Mouse (Mus musculus): Measurements from ENCODE around the gene Galnt2. TPM values are rescaled to one million over a fixed set of nuclear protein-coding genes. Genes with fewer than 3 reads are reported as not detected.

Gene Galnt2
- polyA plus RNA-seq (2011; ENCODE audit: insufficient read depth, insufficient read length, low replicate concordance, missing spikeins): 5.1 and 11.5 TPM in 2 replicates

DNA sequence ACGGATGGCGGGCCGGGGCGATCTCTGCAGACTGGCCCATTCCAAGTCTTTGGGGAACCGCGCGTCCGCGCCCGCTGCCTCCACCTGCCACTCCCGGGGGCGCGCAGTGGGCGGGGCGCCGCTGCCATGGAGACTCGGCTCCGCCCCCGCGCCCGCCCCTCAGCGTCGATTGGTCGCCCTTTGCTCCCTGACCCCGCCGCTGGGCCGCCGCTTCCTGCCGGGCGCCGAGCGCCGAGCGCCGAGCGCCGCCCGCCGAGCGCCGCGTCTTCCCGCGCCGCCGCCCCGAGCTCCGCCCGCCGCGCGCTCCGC lies at the start of gene Galnt2:
Galnt2 (plus strand) TSS at position 216 of the 309 bp plus-strand sequence.
- peaks cover 8% of the 10 kb centered on the region for H3K4me1 ChIP-seq (ENCODE audit: control insufficient read depth, insufficient read depth, low read length)

DNA sequence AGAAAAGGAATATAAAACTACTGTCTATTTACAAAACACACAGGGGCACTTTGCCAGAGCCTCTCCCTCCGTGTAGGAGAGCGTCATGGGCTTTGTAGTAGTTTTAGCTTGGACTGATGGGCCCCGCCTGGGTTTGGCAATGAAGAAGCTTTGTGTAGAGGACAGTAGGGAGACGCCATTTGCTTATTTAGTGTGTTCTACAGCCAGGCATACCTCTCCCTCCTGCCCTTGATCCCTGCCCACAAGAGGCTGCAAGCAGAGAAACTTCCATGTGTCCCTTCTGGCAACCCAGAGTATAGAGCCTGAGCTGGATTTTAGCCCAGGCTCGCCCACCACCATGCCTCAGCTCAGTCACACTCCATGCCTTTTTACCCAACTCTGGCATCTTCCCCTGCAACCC lies 49.4 kb upstream of the Galnt2 start:
- WGBS: 79% methylated on average over 5 of the region's 5 CpGs
- Histone ChIP-seq H3K4me3 (replicated peaks; ENCODE audit: control insufficient read depth, low read depth, low read length) (no peak overlapping the region), H3K4me1 (ENCODE audit: control insufficient read depth, insufficient read depth, low read length) (no peaks in the 10 kb centered on the region), H3K27ac (ENCODE audit: control insufficient read depth, insufficient read depth, low read depth, low read length, poor library complexity) (no peak overlapping the region)
- TF ChIP-seq CTCF (IDR thresholded peaks at IDR 0.05; ENCODE audit: control insufficient read depth, insufficient read depth, low read length): no peak
- no peak for TF ChIP-seq POLR2A (IDR thresholded peaks at IDR 0.05; ENCODE audit: borderline replicate concordance, control insufficient read depth, low read depth, low read length)

More for the DNA sequence above, at the start of gene Galnt2:
- TF ChIP-seq CTCF (IDR thresholded peaks at IDR 0.05; ENCODE audit: control insufficient read depth, insufficient read depth, low read length) (no peak), POLR2A (IDR thresholded peaks at IDR 0.05; ENCODE audit: borderline replicate concordance, control insufficient read depth, low read depth, low read length) (no peak)
- Histone ChIP-seq H3K4me3 (replicated peaks; ENCODE audit: control insufficient read depth, low read depth, low read length) (peak within 1 kb of the TSS; percentile 67), H3K27ac (ENCODE audit: control insufficient read depth, insufficient read depth, low read depth, low read length, poor library complexity) (peak within 1 kb of the TSS; percentile 66)
- WGBS: 3% methylated on average over 50 of the region's 53 CpGs

DNA sequence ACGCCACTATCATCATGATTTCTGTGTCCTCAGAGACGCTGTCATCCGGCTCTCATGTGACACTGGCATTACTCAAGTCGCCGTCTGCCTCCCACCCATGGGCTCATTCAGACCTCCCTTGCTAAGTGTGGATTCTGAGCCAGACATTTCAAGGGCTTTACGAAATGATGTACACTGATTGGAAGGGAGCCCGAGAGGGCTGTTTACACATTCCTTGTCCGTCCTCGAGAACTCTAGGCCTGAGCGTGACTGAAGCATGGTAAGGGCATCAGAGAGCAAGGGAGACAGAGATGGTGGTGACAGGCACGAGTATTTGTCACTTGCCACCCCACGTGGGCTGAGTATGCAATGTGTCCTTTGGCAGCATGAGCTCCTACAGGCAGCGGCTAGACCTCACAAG lies 49.0 kb upstream of the Galnt2 start:
- H3K27ac ChIP-seq (ENCODE audit: control insufficient read depth, insufficient read depth, low read depth, low read length, poor library complexity): no peak overlapping the region
- no peak for TF ChIP-seq POLR2A (IDR thresholded peaks at IDR 0.05; ENCODE audit: borderline replicate concordance, control insufficient read depth, low read depth, low read length)
- TF ChIP-seq CTCF (IDR thresholded peaks at IDR 0.05; ENCODE audit: control insufficient read depth, insufficient read depth, low read length): no peak
- no peak overlapping the region for H3K4me3 ChIP-seq (replicated peaks; ENCODE audit: control insufficient read depth, low read depth, low read length)
- H3K4me1 ChIP-seq (ENCODE audit: control insufficient read depth, insufficient read depth, low read length): no peaks in the 10 kb centered on the region
- 86% methylated on average over 13 of the region's 13 CpGs for WGBS

DNA sequence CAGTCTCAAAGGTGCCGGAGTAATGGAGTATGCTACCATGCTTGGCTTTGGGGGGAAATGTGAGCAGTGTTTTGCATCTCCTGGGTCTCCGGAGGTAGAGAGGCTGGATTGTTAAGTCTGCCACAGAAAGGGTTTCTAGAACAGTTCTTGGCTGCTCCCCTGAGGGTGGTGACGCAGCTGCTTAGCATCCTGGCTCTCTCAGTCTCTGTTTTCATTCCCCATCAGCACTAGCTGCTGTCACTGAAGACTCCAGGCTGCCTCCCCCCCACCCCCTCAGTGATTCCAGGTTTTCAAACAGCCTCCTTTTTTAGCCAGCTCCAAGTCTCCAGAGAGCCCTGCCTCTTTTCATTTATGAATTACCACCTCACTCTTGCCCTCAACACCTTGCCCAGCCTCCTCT lies 47.1 kb upstream of the Galnt2 start:
- Histone ChIP-seq H3K4me1 (ENCODE audit: control insufficient read depth, insufficient read depth, low read length) (no peaks in the 10 kb centered on the region), H3K4me3 (replicated peaks; ENCODE audit: control insufficient read depth, low read depth, low read length) (no peak overlapping the region), H3K27ac (ENCODE audit: control insufficient read depth, insufficient read depth, low read depth, low read length, poor library complexity) (no peak overlapping the region)
- WGBS: 82% methylated on average over 3 of the region's 3 CpGs
- TF ChIP-seq CTCF (IDR thresholded peaks at IDR 0.05; ENCODE audit: control insufficient read depth, insufficient read depth, low read length) (no peak), POLR2A (IDR thresholded peaks at IDR 0.05; ENCODE audit: borderline replicate concordance, control insufficient read depth, low read depth, low read length) (no peak)

DNA sequence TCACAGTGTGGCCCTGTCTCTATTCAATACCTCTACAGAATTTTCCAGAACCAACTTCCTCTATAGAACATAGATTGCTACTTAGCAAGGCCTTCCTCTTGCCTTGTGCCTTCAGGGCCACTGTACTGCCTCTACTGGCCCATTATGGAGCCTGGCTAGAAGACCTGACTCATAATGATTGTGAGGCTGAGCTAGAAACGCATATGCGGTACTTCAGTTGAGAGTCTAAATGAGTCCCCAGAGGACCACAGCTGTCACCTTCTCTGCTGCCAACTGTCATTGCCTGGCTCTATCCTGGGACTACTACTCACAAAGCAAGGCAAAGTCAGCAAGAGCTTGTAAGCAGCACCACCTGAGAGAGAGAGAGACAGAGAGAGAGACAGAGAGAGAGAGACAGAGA lies 46.7 kb upstream of the Galnt2 start:
- H3K4me1 ChIP-seq (ENCODE audit: control insufficient read depth, insufficient read depth, low read length): no peaks in the 10 kb centered on the region
- H3K4me3 ChIP-seq (replicated peaks; ENCODE audit: control insufficient read depth, low read depth, low read length): no peak overlapping the region
- 80% methylated on average over 2 of the region's 2 CpGs for WGBS
- H3K27ac ChIP-seq (ENCODE audit: control insufficient read depth, insufficient read depth, low read depth, low read length, poor library complexity): no peak overlapping the region
- no peak for TF ChIP-seq CTCF (IDR thresholded peaks at IDR 0.05; ENCODE audit: control insufficient read depth, insufficient read depth, low read length)

DNA sequence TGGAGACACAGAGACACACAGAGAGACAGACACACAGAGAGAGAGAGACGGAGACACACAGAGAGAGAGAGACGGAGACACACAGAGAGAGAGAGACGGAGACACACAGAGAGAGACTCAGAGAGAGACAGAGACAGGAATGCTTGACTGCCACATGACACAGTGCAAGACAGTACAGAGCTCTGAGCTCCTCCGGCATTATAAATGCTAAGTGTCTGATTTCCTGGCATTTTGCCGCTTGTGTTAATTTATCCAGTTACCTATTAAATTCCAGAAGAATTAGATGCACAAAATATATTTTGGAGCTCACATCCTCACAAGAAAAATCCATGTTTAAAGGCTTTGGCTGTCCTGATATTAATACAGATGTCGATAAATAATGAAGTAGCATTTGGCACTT lies 46.1 kb upstream of the Galnt2 start:
- H3K4me3 ChIP-seq (replicated peaks; ENCODE audit: control insufficient read depth, low read depth, low read length): no peak overlapping the region
- H3K4me1 ChIP-seq (ENCODE audit: control insufficient read depth, insufficient read depth, low read length): no peaks in the 10 kb centered on the region
- no peak overlapping the region for H3K27ac ChIP-seq (ENCODE audit: control insufficient read depth, insufficient read depth, low read depth, low read length, poor library complexity)
- TF ChIP-seq POLR2A (IDR thresholded peaks at IDR 0.05; ENCODE audit: borderline replicate concordance, control insufficient read depth, low read depth, low read length) (no peak), CTCF (IDR thresholded peaks at IDR 0.05; ENCODE audit: control insufficient read depth, insufficient read depth, low read length) (no peak)
- 85% methylated on average over 6 of the region's 6 CpGs for WGBS

DNA sequence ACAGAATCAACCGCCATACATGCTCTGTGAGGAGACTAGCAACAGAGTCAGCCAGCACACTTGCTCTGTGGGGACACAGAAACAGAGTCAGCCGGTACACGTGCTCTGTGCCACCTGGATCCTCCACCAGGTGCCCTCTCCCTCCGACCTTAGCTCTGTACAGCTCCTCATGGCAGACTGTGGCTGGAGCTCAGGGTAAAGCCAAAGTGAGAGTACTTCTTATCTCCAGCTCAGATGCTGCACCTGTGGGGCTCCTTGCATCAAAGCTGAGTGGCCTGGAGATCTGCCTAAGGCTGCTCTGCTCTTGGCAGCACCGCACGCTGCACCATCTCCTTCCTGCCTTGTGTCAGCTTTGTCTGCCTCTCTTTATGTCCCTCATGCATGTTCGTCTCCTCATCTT lies 40.8 kb upstream of the Galnt2 start:
- WGBS: 71% methylated on average over 7 of the region's 7 CpGs

DNA sequence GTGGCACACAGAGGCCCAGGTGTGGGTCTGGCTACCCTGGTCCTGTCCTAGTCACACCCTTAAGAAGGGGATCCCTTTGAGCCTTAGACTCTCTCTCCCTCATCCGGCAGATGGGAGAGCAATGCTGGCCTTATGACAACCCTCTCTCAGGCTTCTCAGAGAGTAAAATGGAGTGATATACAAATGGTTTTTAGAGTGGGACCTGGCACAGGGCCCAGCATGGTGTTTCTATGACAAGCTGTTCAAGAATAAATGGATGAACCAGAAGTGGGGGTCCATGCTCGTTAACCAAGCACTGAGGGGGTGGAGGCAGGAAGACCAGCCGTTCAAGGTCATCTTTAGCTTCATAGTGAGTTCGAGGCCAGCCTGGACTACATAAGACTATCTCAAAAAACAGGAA lies 38.9 kb upstream of the Galnt2 start:
- no peak for TF ChIP-seq POLR2A (IDR thresholded peaks at IDR 0.05; ENCODE audit: borderline replicate concordance, control insufficient read depth, low read depth, low read length)
- Histone ChIP-seq H3K27ac (ENCODE audit: control insufficient read depth, insufficient read depth, low read depth, low read length, poor library complexity) (no peak overlapping the region), H3K4me3 (replicated peaks; ENCODE audit: control insufficient read depth, low read depth, low read length) (no peak overlapping the region), H3K4me1 (ENCODE audit: control insufficient read depth, insufficient read depth, low read length) (no peaks in the 10 kb centered on the region)
- WGBS: 84% methylated on average over 4 of the region's 4 CpGs

More for the DNA sequence above, 40.8 kb upstream of the Galnt2 start:
- no peaks in the 10 kb centered on the region for H3K4me1 ChIP-seq (ENCODE audit: control insufficient read depth, insufficient read depth, low read length)
- TF ChIP-seq POLR2A (IDR thresholded peaks at IDR 0.05; ENCODE audit: borderline replicate concordance, control insufficient read depth, low read depth, low read length) (no peak), CTCF (IDR thresholded peaks at IDR 0.05; ENCODE audit: control insufficient read depth, insufficient read depth, low read length) (no peak)
- H3K4me3 ChIP-seq (replicated peaks; ENCODE audit: control insufficient read depth, low read depth, low read length): no peak overlapping the region
- no peak overlapping the region for H3K27ac ChIP-seq (ENCODE audit: control insufficient read depth, insufficient read depth, low read depth, low read length, poor library complexity)

DNA sequence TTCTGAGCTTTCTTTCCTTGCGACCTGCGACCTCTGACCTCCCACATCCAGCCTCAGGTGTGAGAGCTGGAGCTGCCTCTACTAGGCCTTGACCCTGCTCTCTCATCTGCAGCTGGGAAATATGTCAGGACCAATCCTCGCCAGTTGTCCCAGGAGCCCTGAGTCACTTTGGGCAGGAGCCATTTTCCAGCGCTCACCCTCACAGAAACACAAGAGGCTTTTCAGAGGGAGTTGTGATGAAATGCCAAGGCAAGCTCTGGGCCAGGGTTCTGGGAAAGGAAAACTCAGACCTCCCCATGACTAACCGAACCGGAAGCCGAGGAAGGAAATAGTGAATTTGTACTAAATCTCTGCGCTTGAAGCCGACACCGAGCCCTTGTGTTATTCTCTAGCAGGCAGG lies 38.2 kb upstream of the Galnt2 start:
- 72% methylated on average over 10 of the region's 10 CpGs for WGBS
- Histone ChIP-seq H3K4me1 (ENCODE audit: control insufficient read depth, insufficient read depth, low read length) (no peaks in the 10 kb centered on the region), H3K4me3 (replicated peaks; ENCODE audit: control insufficient read depth, low read depth, low read length) (no peak overlapping the region), H3K27ac (ENCODE audit: control insufficient read depth, insufficient read depth, low read depth, low read length, poor library complexity) (no peak overlapping the region)
- TF ChIP-seq CTCF (IDR thresholded peaks at IDR 0.05; ENCODE audit: control insufficient read depth, insufficient read depth, low read length): no peak
- no peak for TF ChIP-seq POLR2A (IDR thresholded peaks at IDR 0.05; ENCODE audit: borderline replicate concordance, control insufficient read depth, low read depth, low read length)

All from bone marrow, adult 2 months (tissue).